Mouse (Mus musculus): Measurements from ENCODE around the gene Serpinc1. TPM values are rescaled to one million over a fixed set of nuclear protein-coding genes. Genes with fewer than 3 reads are reported as not detected.

Gene Serpinc1
- polyA plus RNA-seq, 1 experiment = 14.1 TPM

- Histone ChIP-seq H3K4me3 (replicated peaks; ENCODE audit: control insufficient read depth, low read depth, low read length) (peak overlapping the region; percentile 92), H3K27ac (ENCODE audit: control insufficient read depth, insufficient read depth, low read depth, low read length, poor library complexity) (no peak overlapping the region), H3K4me1 (ENCODE audit: control insufficient read depth, insufficient read depth, low read length) (peaks cover 1% of the 10 kb centered on the region; the same call in 1 of the 2 replicates)
- TF ChIP-seq CTCF (IDR thresholded peaks at IDR 0.05; ENCODE audit: control insufficient read depth, insufficient read depth, low read length) = no peak
- no peak for TF ChIP-seq POLR2A (IDR thresholded peaks at IDR 0.05; ENCODE audit: borderline replicate concordance, control insufficient read depth, low read depth, low read length)
- 2% methylated on average over 6 of the region's 6 CpGs for WGBS
These were observed 57.5 kb downstream of the Serpinc1 start for GRCm38 (mm10) chr1:161035786-161036404.

GRCm38 (mm10) chr1:161036411-161036841 lies 58.0 kb downstream of the Serpinc1 start:
- peak overlapping the region; percentile 92 for H3K4me3 ChIP-seq (replicated peaks; ENCODE audit: control insufficient read depth, low read depth, low read length)
- WGBS = 1% methylated on average over 5 of the region's 5 CpGs
- H3K4me1 ChIP-seq (ENCODE audit: control insufficient read depth, insufficient read depth, low read length) = peaks cover 1% of the 10 kb centered on the region; the same call in 1 of the 2 replicates
- H3K27ac ChIP-seq (ENCODE audit: control insufficient read depth, insufficient read depth, low read depth, low read length, poor library complexity) = no peak overlapping the region
- TF ChIP-seq CTCF (IDR thresholded peaks at IDR 0.05; ENCODE audit: control insufficient read depth, insufficient read depth, low read length) = no peak
- TF ChIP-seq POLR2A (IDR thresholded peaks at IDR 0.05; ENCODE audit: borderline replicate concordance, control insufficient read depth, low read depth, low read length) = no peak

DNA sequence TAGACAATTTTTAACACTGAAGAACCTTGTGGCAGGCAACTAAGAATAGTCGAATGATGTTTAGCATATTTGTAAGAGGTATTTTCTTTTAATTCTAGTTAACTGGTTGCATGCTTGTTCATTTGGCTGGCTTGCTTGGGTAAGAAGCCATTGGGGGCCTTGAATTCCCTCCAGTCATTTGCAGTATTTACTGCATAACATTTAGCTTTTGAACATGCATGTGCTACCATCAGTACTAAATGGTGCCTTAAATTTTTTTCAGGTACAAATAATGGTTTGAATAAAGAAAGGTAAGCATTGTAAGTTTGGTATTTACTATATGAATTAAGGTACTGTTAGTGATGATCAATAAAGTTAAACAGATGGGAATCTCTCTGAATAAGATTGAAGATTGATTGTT lies 58.6 kb downstream of the Serpinc1 start:
- peaks cover 1% of the 10 kb centered on the region; the same call in 1 of the 2 replicates for H3K4me1 ChIP-seq (ENCODE audit: control insufficient read depth, insufficient read depth, low read length)
- H3K4me3 ChIP-seq (replicated peaks; ENCODE audit: control insufficient read depth, low read depth, low read length) = no peak overlapping the region
- 6% methylated on average over 1 of the region's 1 CpGs for WGBS
- TF ChIP-seq CTCF (IDR thresholded peaks at IDR 0.05; ENCODE audit: control insufficient read depth, insufficient read depth, low read length) (no peak), POLR2A (IDR thresholded peaks at IDR 0.05; ENCODE audit: borderline replicate concordance, control insufficient read depth, low read depth, low read length) (no peak)
- no peak overlapping the region for H3K27ac ChIP-seq (ENCODE audit: control insufficient read depth, insufficient read depth, low read depth, low read length, poor library complexity)

- peaks cover 1% of the 10 kb centered on the region; the same call in 1 of the 2 replicates for H3K4me1 ChIP-seq (ENCODE audit: control insufficient read depth, insufficient read depth, low read length)
- TF ChIP-seq POLR2A (IDR thresholded peaks at IDR 0.05; ENCODE audit: borderline replicate concordance, control insufficient read depth, low read depth, low read length) = no peak
- TF ChIP-seq CTCF (IDR thresholded peaks at IDR 0.05; ENCODE audit: control insufficient read depth, insufficient read depth, low read length) = no peak
- no peak overlapping the region for H3K27ac ChIP-seq (ENCODE audit: control insufficient read depth, insufficient read depth, low read depth, low read length, poor library complexity)
- WGBS = 32% methylated on average over 3 of the region's 3 CpGs
- no peak overlapping the region for H3K4me3 ChIP-seq (replicated peaks; ENCODE audit: control insufficient read depth, low read depth, low read length)
These were observed 59.2 kb downstream of the Serpinc1 start for GRCm38 (mm10) chr1:161037599-161037998.

DNA sequence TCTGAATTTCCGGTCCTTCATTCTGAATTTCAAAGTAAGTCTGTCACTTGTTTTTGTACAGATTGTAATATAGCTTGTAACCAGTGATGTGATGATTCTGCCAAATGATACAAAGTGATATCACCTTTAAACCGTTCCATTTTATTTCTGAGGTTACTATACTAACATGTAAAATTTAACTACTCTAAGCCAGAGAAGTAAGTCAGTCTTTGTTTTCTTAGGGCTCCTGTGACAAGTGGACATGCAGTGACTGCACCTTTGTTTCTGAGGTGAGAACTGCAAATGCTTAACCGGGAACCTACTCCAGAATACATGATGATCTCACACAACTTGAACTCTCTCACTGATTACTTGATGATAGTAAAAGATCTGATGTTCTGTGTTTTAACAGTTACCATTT lies 59.6 kb downstream of the Serpinc1 start:
- WGBS = 48% methylated on average over 3 of the region's 3 CpGs
- H3K27ac ChIP-seq (ENCODE audit: control insufficient read depth, insufficient read depth, low read depth, low read length, poor library complexity) = no peak overlapping the region
- H3K4me1 ChIP-seq (ENCODE audit: control insufficient read depth, insufficient read depth, low read length) = peaks cover 1% of the 10 kb centered on the region; the same call in 1 of the 2 replicates
- H3K4me3 ChIP-seq (replicated peaks; ENCODE audit: control insufficient read depth, low read depth, low read length) = no peak overlapping the region
- no peak for TF ChIP-seq POLR2A (IDR thresholded peaks at IDR 0.05; ENCODE audit: borderline replicate concordance, control insufficient read depth, low read depth, low read length)
- no peak for TF ChIP-seq CTCF (IDR thresholded peaks at IDR 0.05; ENCODE audit: control insufficient read depth, insufficient read depth, low read length)

DNA sequence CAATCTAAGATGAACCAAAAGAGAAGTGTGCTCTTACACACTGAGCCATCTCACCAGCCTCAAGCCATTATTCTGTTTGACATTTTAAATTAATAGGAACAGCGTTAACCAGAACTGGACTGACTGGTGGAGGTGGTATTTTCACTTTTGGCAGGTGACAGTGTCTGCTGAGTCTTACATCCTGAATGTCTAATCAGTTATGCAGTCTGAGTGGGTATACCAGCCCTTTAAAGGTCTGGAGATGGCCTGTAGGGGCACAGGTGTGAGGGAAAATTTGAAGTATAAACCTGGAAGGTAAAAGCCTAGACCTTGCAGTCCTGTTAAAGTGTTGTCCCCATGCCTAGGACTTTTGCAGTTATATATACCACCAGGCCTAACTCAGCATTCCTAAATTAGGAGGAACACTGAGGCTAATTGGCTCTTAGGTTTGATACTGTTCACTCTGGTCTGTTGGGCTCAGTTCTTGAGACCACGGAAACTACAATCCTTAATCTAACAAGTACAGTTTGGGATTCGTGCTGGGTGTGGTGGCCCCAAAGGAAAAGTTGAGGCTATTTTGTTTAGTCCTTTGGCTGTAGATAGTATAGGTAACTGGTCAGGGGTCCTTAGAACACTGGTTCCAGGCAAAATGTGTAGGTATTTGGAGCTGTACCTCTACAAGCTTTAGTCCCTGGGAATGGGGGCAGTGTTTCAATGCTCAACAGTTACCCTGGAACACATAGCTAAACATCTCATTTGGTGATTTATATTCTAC lies 60.8 kb downstream of the Serpinc1 start:
- WGBS = 55% methylated on average over 3 of the region's 3 CpGs
- no peak for TF ChIP-seq CTCF (IDR thresholded peaks at IDR 0.05; ENCODE audit: control insufficient read depth, insufficient read depth, low read length)
- TF ChIP-seq POLR2A (IDR thresholded peaks at IDR 0.05; ENCODE audit: borderline replicate concordance, control insufficient read depth, low read depth, low read length) = no peak
- Histone ChIP-seq H3K4me1 (ENCODE audit: control insufficient read depth, insufficient read depth, low read length) (peaks cover 1% of the 10 kb centered on the region; the same call in 1 of the 2 replicates), H3K4me3 (replicated peaks; ENCODE audit: control insufficient read depth, low read depth, low read length) (no peak overlapping the region), H3K27ac (ENCODE audit: control insufficient read depth, insufficient read depth, low read depth, low read length, poor library complexity) (no peak overlapping the region)

DNA sequence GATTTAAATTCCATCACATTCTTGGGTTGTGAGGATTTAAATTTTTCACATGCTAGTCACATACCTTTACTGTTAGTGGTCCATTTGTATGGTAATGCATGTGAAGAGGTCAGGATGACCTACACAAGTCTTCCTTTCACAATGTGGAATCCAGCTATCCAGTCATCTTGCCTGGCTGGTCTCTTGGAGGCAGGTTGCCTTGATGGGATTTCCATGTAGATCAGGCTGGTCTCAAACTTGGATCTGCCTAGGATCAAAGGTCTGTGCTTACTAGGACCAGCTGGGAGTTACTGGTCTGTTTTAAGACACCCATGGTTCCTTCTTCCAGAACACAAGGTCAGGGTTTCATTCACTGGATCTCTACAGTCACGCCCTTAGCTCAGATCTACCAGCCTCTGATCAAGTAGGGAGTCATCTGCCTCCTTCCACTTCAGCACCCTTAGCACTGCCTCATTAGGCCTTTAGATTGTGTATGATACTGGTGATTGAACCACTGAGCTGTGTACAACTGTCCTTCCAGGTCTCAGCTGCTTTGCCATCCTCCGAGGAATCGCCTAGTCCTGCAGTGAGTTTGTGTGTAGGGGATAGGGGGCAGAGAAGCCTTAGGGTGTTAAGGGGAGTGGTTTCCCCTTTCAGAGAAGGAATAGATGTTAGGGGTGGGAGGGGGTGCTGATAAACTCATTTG lies 61.5 kb downstream of the Serpinc1 start:
- Histone ChIP-seq H3K27ac (ENCODE audit: control insufficient read depth, insufficient read depth, low read depth, low read length, poor library complexity) (no peak overlapping the region), H3K4me3 (replicated peaks; ENCODE audit: control insufficient read depth, low read depth, low read length) (no peak overlapping the region), H3K4me1 (ENCODE audit: control insufficient read depth, insufficient read depth, low read length) (peaks cover 1% of the 10 kb centered on the region; the same call in 1 of the 2 replicates)
- WGBS = 31% methylated on average over 3 of the region's 3 CpGs
- no peak for TF ChIP-seq POLR2A (IDR thresholded peaks at IDR 0.05; ENCODE audit: borderline replicate concordance, control insufficient read depth, low read depth, low read length)
- TF ChIP-seq CTCF (IDR thresholded peaks at IDR 0.05; ENCODE audit: control insufficient read depth, insufficient read depth, low read length) = no peak

DNA sequence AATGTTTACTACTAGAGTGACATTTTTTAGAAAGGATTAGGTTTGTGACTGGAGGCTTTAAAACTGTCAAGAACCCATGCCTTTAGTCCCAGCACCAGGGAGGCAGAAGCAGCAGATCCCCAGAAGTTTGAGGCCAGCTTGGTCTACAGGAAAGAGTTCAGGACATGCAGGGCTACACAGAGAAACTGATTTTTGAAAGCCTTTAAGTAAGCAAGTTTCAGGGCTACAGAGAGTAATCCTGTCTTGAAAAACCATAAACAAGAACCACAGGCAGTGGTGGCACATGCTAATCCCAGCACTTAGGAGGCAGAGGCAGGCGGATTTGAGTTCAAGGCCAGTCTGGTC lies 62.0 kb downstream of the Serpinc1 start:
- H3K4me3 ChIP-seq (replicated peaks; ENCODE audit: control insufficient read depth, low read depth, low read length) = no peak overlapping the region
- TF ChIP-seq CTCF (IDR thresholded peaks at IDR 0.05; ENCODE audit: control insufficient read depth, insufficient read depth, low read length) = no peak
- no peak for TF ChIP-seq POLR2A (IDR thresholded peaks at IDR 0.05; ENCODE audit: borderline replicate concordance, control insufficient read depth, low read depth, low read length)
- H3K27ac ChIP-seq (ENCODE audit: control insufficient read depth, insufficient read depth, low read depth, low read length, poor library complexity) = no peak overlapping the region
- 81% methylated on average over 1 of the region's 1 CpGs for WGBS
- peaks cover 1% of the 10 kb centered on the region; the same call in 1 of the 2 replicates for H3K4me1 ChIP-seq (ENCODE audit: control insufficient read depth, insufficient read depth, low read length)

Data from bone marrow, adult 2 months (tissue).